In the genomic region with DNA sequence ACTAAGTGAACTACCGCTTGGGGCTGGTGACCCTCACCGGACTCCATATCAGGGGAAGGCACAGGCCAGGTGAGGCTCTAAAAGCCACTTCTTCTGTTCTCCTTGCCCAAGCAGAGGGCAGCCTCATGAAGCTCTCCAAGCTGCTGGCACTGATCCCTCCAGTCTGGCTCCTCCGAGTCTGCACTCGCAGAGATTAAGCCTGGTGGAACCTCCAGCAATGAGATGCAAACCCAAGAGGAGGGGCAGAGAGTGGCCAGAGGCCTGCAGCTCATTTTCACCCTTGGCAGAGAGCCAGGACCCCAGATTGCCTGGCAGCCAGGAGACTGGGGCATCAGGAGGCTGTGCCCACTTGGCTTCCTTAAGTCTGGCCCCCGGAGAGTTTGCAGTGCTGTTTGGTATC, we compare ENCODE assay signal across 9 mouse cellular contexts. TPM values are rescaled to one million over a fixed set of nuclear protein-coding genes. Genes with fewer than 3 reads are reported as not detected.
A peak's percentile ranks its signal among the peaks of the same experiment; 100 is the strongest.
DNase-seq lines count a peak whose midpoint lies in the region; ATAC-seq and TF ChIP-seq lines count a peak whose summit lies in the region.
"Had no signal": no experiment of that assay in that cellular context is flagged by ENCODE, and none has a peak within 500 bp of the region (broad histone marks: within the 10 kb centered on the region; RNA-seq: fewer than 3 reads in every experiment).

No protein-coding gene starts in this region.

- H3K36me3 ChIP-seq in heart, embryonic 16.5 days (ENCODE audit: control insufficient read depth, insufficient read depth): no peaks in the 10 kb centered on the region

- TF ChIP-seq CTCF in gastrocnemius, adult 2 months (IDR thresholded peaks at IDR 0.05): no peak

- no peak overlapping the region for H3K4me2 ChIP-seq in heart, embryonic 16.5 days (ENCODE audit: low read depth, low read length)
- H3K4me2 ChIP-seq: neural tube, embryonic 13.5 days had no signal

- peak; percentile 46 to 76 for DNase-seq in adrenal gland, adult (ENCODE audit: inconsistent age in 2 of 2, low spot score in 1 of 2)
- no peak for DNase-seq in adrenal gland, adult 18-20 months (ENCODE audit: low spot score in 2 of 2)
- peak; percentile 29 to 63 for DNase-seq in layer of hippocampus, postnatal 14 days (ENCODE audit: low spot score in 2 of 2)
- no peak for DNase-seq in layer of hippocampus, adult 9-10 months (ENCODE audit: low spot score)
- no peak for DNase-seq in thymus, postnatal 0 days (ENCODE audit: low spot score)
- DNase-seq in gastrocnemius, adult 2 months: no peak

- peaks cover 4% of the 10 kb centered on the region; the same call in 1 of the 2 replicates for H3K9me3 ChIP-seq in heart, embryonic 16.5 days (replicated peaks; ENCODE audit: control insufficient read depth, low read length)

- WGBS in heart, embryonic 16.5 days: 42% methylated on average over 5 of the region's 5 CpGs

- H3K27me3 ChIP-seq in heart, embryonic 16.5 days (ENCODE audit: control insufficient read depth, insufficient read depth, low read length): no peaks in the 10 kb centered on the region
- H3K27me3 ChIP-seq: neural tube, embryonic 13.5 days had no signal

- no peak overlapping the region for H3K4me3 ChIP-seq in heart, embryonic 16.5 days (ENCODE audit: low read length)
- H3K4me3 ChIP-seq in gastrocnemius, adult 2 months: no peak overlapping the region
- H3K4me3 ChIP-seq: neural tube, embryonic 13.5 days had no signal

- H3K4me1 ChIP-seq in heart, embryonic 16.5 days (ENCODE audit: control insufficient read depth, insufficient read depth, low read length): peaks cover 23% of the 10 kb centered on the region

- peak overlapping the region; percentile 56 for H3K27ac ChIP-seq in heart, embryonic 16.5 days (ENCODE audit: low read length)
- H3K27ac ChIP-seq in gastrocnemius, adult 2 months: no peak overlapping the region
- H3K27ac ChIP-seq: neural tube, embryonic 13.5 days had no signal

- intact Hi-C loops in gastrocnemius, adult 2 months (cut with DNase I): no loop called here

- H3K9ac ChIP-seq in heart, embryonic 16.5 days (ENCODE audit: low read length): no peak overlapping the region
- H3K9ac ChIP-seq: neural tube, embryonic 13.5 days had no signal

- ATAC-seq in cerebellum, adult (ENCODE audit: insufficient number of reproducible peaks, low FRiP score, low TSS enrichment): 0 out of 2 replicates have a peak, but pooled peaks have one; percentile 15
- ATAC-seq in heart, embryonic 16.5 days (replicated peaks; ENCODE audit: extremely low read depth, insufficient read depth, low FRiP score): peak; percentile 39; the same call in 1 of the 2 replicates

RNA-seq across cellular contexts. Expression of gene Prdm11, which starts 27.1 kb away (rescaled TPM):
- total RNA-seq in adrenal gland, adult 18-20 months (2021): 10 to 100 TPM; 40.9 to 46.5 TPM
- 10 to 100 TPM; 24.7 to 29.7 TPM for total RNA-seq in layer of hippocampus, postnatal 14 days (2021)
- 3.7 and 3.9 TPM in 2 replicates for polyA plus RNA-seq in heart, embryonic 16.5 days (2015; fragmentation: Nextera tagmentation; extraction: Ambion mirVana)
- polyA plus RNA-seq in thymus, postnatal 0 days (2015; fragmentation: Nextera tagmentation; extraction: Ambion mirVana): 4.4 and 6.5 TPM in 2 replicates
- under 1 TPM; 0.77 to 0.81 TPM for total RNA-seq in gastrocnemius, adult 2 months (2021)

Comparison
In these comparisons a context has a peak if more than half of its experiments do, and no peak if none do; other contexts are left out.
1. DNase-seq: peak in adrenal gland, adult (2 of 2) and layer of hippocampus, postnatal 14 days (2 of 2); none in adrenal gland, adult 18-20 months (0 of 2), layer of hippocampus, adult 9-10 months (single experiment), thymus, postnatal 0 days (single experiment) and gastrocnemius, adult 2 months (single experiment).
2. RNA of gene Prdm11, which starts 27.1 kb away (total RNA-seq): 40.9 to 46.5 TPM in adrenal gland, adult 18-20 months and 24.7 to 29.7 TPM in layer of hippocampus, postnatal 14 days; 0.77 to 0.81 TPM in gastrocnemius, adult 2 months; every median in the first group is over 10 times any median in the second.